Mouse (Mus musculus) midbrain, embryonic 11.5 days (tissue): ENCODE measurements around the gene Dennd2c. TPM values are rescaled to one million over a fixed set of nuclear protein-coding genes. Genes with fewer than 3 reads are reported as not detected.

ENCODE experiments used
- ATAC-seq: fragments of 200-750 bp; cut with Nextera tagmentation; 2 replicates; pipeline ENCODE4 v1.8.0; 2017; ENCODE audit warnings: moderate TSS enrichment, moderate library complexity; ENCODE audit not compliant: low FRiP score
- DNase-seq: peaks from one replicate; pipeline ENCODE4 v3.0.0; 2015; ENCODE audit warnings: low spot score; ENCODE audit errors: missing footprints
- H3K27ac ChIP-seq: fragments of 300-500 bp; sonication (generic); 2 replicates; pipeline ENCODE4 v1.5.1; 2014; ENCODE audit warnings: low read depth, low read length
- H3K27me3 ChIP-seq: fragments of 300-500 bp; sonication (generic); 2 replicates; pipeline ENCODE4 v1.6.1; 2014; ENCODE audit warnings: mild to moderate bottlenecking, low read length, moderate library complexity, mixed read lengths; ENCODE audit not compliant: control insufficient read depth, insufficient read depth
- H3K36me3 ChIP-seq: fragments of 300-500 bp; sonication (generic); 2 replicates; pipeline ENCODE4 v1.6.1; 2014; ENCODE audit warnings: mild to moderate bottlenecking, low read length, moderate library complexity, mixed read lengths; ENCODE audit not compliant: control insufficient read depth, insufficient read depth
- H3K4me1 ChIP-seq: fragments of 300-500 bp; sonication (generic); 2 replicates; pipeline ENCODE4 v1.6.1; 2014; ENCODE audit warnings: low read length; ENCODE audit not compliant: control insufficient read depth, insufficient read depth
- H3K4me2 ChIP-seq: fragments of 300-500 bp; sonication (generic); 2 replicates; pipeline ENCODE4 v1.6.1; 2014; ENCODE audit warnings: mild to moderate bottlenecking, moderate library complexity
- H3K4me3 ChIP-seq: fragments of 300-500 bp; sonication (generic); 2 replicates; pipeline ENCODE4 v1.5.1; 2014; ENCODE audit warnings: low read depth, low read length
- H3K9ac ChIP-seq: fragments of 300-500 bp; sonication (generic); 2 replicates; pipeline ENCODE4 v1.6.1; 2014; ENCODE audit warnings: low read length
- H3K9me3 ChIP-seq: fragments of 300-500 bp; sonication (generic); 2 replicates; pipeline ENCODE4 v1.6.1; 2016; ENCODE audit warnings: low read length; ENCODE audit not compliant: control insufficient read depth
- WGBS: fragments of 180-500 bp; shearing (Covaris S2); extraction: QIAGEN DNeasy Blood & Tissue Kit; methylation state at CpG from one replicate; pipeline ENCODE4 v1.1.7; 2014; 5-methylcytosine and 5-hydroxymethylcytosine counted together
- polyA plus RNA-seq: library from polyadenylated mRNA; unstranded; fragments of >200 nt; fragmentation: Nextera tagmentation; extraction: Ambion mirVana; gene quantifications from 2 replicates; pipeline ENCODE4 v1.2.1, GENCODE M21; 2014

Dennd2c gene
- polyA plus RNA-seq, 1 experiment from 2014 or later, result 1.4 TPM

- no peak for DNase-seq
- Histone ChIP-seq H3K4me3 (no peak overlapping the region), H3K27ac (no peak overlapping the region), H3K4me1 (no peaks in the 10 kb centered on the region), H3K9me3 (no peaks in the 10 kb centered on the region), H3K27me3 (no peaks in the 10 kb centered on the region), H3K4me2 (no peak overlapping the region), H3K9ac (no peak overlapping the region), H3K36me3 (no peaks in the 10 kb centered on the region)
- no peak for ATAC-seq
- WGBS, result 94% methylated on average over 9 of the region's 9 CpGs
These were observed 25.9 kb upstream of the Dennd2c start for GRCm38 (mm10) chr3:103076476-103076875.

- H3K36me3 ChIP-seq, result no peaks in the 10 kb centered on the region
- no peaks in the 10 kb centered on the region for H3K4me1 ChIP-seq
- H3K9ac ChIP-seq, result no peak overlapping the region
- H3K4me3 ChIP-seq, result no peak overlapping the region
- 91% methylated on average over 9 of the region's 9 CpGs for WGBS
- H3K27me3 ChIP-seq, result no peaks in the 10 kb centered on the region
- DNase-seq (no peak), ATAC-seq (no peak)
- no peaks in the 10 kb centered on the region for H3K9me3 ChIP-seq
- H3K4me2 ChIP-seq, result no peak overlapping the region
- no peak overlapping the region for H3K27ac ChIP-seq
These were observed 23.1 kb upstream of the Dennd2c start for GRCm38 (mm10) chr3:103079301-103079700.

- no peaks in the 10 kb centered on the region for H3K9me3 ChIP-seq
- WGBS, result 73% methylated on average over 11 of the region's 11 CpGs
These were observed 21.4 kb upstream of the Dennd2c start for GRCm38 (mm10) chr3:103081051-103081450.

GRCm38 (mm10) chr3:103081861-103082453 lies 20.4 kb upstream of the Dennd2c start:
- H3K36me3 ChIP-seq, result no peaks in the 10 kb centered on the region
- no peaks in the 10 kb centered on the region for H3K9me3 ChIP-seq
- H3K27me3 ChIP-seq, result no peaks in the 10 kb centered on the region
- no peak overlapping the region for H3K27ac ChIP-seq
- no peak overlapping the region for H3K4me2 ChIP-seq
- ATAC-seq, result no peak
- no peak for DNase-seq
- no peaks in the 10 kb centered on the region for H3K4me1 ChIP-seq
- no peak overlapping the region for H3K4me3 ChIP-seq
- no peak overlapping the region for H3K9ac ChIP-seq
- WGBS, result 84% methylated on average over 17 of the region's 17 CpGs

More at GRCm38 (mm10) chr3:103081051-103081450, 21.4 kb upstream of the Dennd2c start:
- no peak overlapping the region for H3K9ac ChIP-seq
- H3K4me3 ChIP-seq, result no peak overlapping the region
- H3K27me3 ChIP-seq, result no peaks in the 10 kb centered on the region
- H3K27ac ChIP-seq, result no peak overlapping the region
- no peak overlapping the region for H3K4me2 ChIP-seq
- H3K36me3 ChIP-seq, result no peaks in the 10 kb centered on the region
- DNase-seq (no peak), ATAC-seq (no peak)
- no peaks in the 10 kb centered on the region for H3K4me1 ChIP-seq

GRCm38 (mm10) chr3:103082761-103083160 lies 19.6 kb upstream of the Dennd2c start:
- ATAC-seq, result no peak
- H3K27ac ChIP-seq, result no peak overlapping the region
- H3K4me1 ChIP-seq, result no peaks in the 10 kb centered on the region

GRCm38 (mm10) chr3:103085986-103086385 lies 16.4 kb upstream of the Dennd2c start:
- no peaks in the 10 kb centered on the region for H3K27me3 ChIP-seq
- H3K36me3 ChIP-seq, result no peaks in the 10 kb centered on the region
- H3K27ac ChIP-seq, result no peak overlapping the region
- H3K4me1 ChIP-seq, result no peaks in the 10 kb centered on the region
- DNase-seq, result no peak
- no peak overlapping the region for H3K4me3 ChIP-seq
- H3K4me2 ChIP-seq, result no peak overlapping the region
- WGBS, result 79% methylated on average over 3 of the region's 3 CpGs
- ATAC-seq, result no peak
- no peaks in the 10 kb centered on the region for H3K9me3 ChIP-seq
- H3K9ac ChIP-seq, result no peak overlapping the region

More at GRCm38 (mm10) chr3:103082761-103083160, 19.6 kb upstream of the Dennd2c start:
- no peak for DNase-seq
- Histone ChIP-seq H3K27me3 (no peaks in the 10 kb centered on the region), H3K9ac (no peak overlapping the region), H3K9me3 (no peaks in the 10 kb centered on the region), H3K4me3 (no peak overlapping the region), H3K4me2 (no peak overlapping the region), H3K36me3 (no peaks in the 10 kb centered on the region)
- 91% methylated on average over 5 of the region's 5 CpGs for WGBS

- Histone ChIP-seq H3K9ac (no peak overlapping the region), H3K4me1 (no peaks in the 10 kb centered on the region), H3K27ac (no peak overlapping the region), H3K36me3 (no peaks in the 10 kb centered on the region), H3K27me3 (no peaks in the 10 kb centered on the region), H3K4me2 (no peak overlapping the region), H3K9me3 (no peaks in the 10 kb centered on the region), H3K4me3 (no peak overlapping the region)
- 95% methylated on average over 2 of the region's 2 CpGs for WGBS
- ATAC-seq, result no peak
- no peak for DNase-seq
These were observed 10.7 kb upstream of the Dennd2c start for GRCm38 (mm10) chr3:103091753-103092152.

GRCm38 (mm10) chr3:103098662-103099061 lies 3.7 kb upstream of the Dennd2c start:
- Histone ChIP-seq H3K4me2 (no peak overlapping the region), H3K9me3 (no peaks in the 10 kb centered on the region), H3K27ac (no peak overlapping the region), H3K36me3 (no peaks in the 10 kb centered on the region), H3K4me3 (no peak overlapping the region), H3K9ac (no peak overlapping the region), H3K27me3 (peaks cover 13% of the 10 kb centered on the region), H3K4me1 (peaks cover 8% of the 10 kb centered on the region; the same call in 1 of the 2 replicates)
- WGBS, result 83% methylated on average over 23 of the region's 23 CpGs
- no peak for DNase-seq
- ATAC-seq, result no peak

GRCm38 (mm10) chr3:103099667-103100066 lies 2.7 kb upstream of the Dennd2c start:
- H3K4me3 ChIP-seq, result no peak overlapping the region
- no peak overlapping the region for H3K27ac ChIP-seq
- H3K27me3 ChIP-seq, result peaks cover 18% of the 10 kb centered on the region
- no peaks in the 10 kb centered on the region for H3K9me3 ChIP-seq
- H3K36me3 ChIP-seq, result no peaks in the 10 kb centered on the region
- 88% methylated on average over 6 of the region's 6 CpGs for WGBS
- ATAC-seq, result no peak
- no peak overlapping the region for H3K9ac ChIP-seq
- no peak overlapping the region for H3K4me2 ChIP-seq
- H3K4me1 ChIP-seq, result peaks cover 8% of the 10 kb centered on the region; the same call in 1 of the 2 replicates
- DNase-seq, result no peak
